Mouse (Mus musculus) A20 (cell line): ENCODE data around the gene Ica1.

Source experiments
- DNase-seq: peaks from one replicate; pipeline ENCODE4 v3.0.0-alpha.2; 2011; ENCODE audit warnings: low read depth, low spot score

The Ica1 gene

GRCm38 (mm10) chr6:8778296-8778649 lies at the start of gene Ica1:
Ica1 (minus strand) TSS chr6:8778488.
- DNase-seq, result no peak

GRCm38 (mm10) chr6:8819866-8820265 lies 41.6 kb upstream of the Ica1 start:
- no peak for DNase-seq

GRCm38 (mm10) chr6:8814332-8815002 lies 36.2 kb upstream of the Ica1 start:
- no peak for DNase-seq

- no peak for DNase-seq
Measured at GRCm38 (mm10) chr6:8802561-8803150, 24.4 kb upstream of the Ica1 start.

GRCm38 (mm10) chr6:8792385-8792784 lies 14.1 kb upstream of the Ica1 start:
- no peak for DNase-seq

GRCm38 (mm10) chr6:8791781-8792180 lies 13.5 kb upstream of the Ica1 start:
- DNase-seq, result no peak

- DNase-seq, result no peak
Measured at GRCm38 (mm10) chr6:8780618-8781017, 2.3 kb upstream of the Ica1 start.

- no peak for DNase-seq
Measured at GRCm38 (mm10) chr6:8777411-8778295, 635 bp downstream of the Ica1 start.

- DNase-seq, result no peak
Measured at GRCm38 (mm10) chr6:8771539-8771938, 6.7 kb downstream of the Ica1 start.

GRCm38 (mm10) chr6:8770341-8770740 lies 7.9 kb downstream of the Ica1 start:
- DNase-seq, result no peak

GRCm38 (mm10) chr6:8769803-8770202 lies 8.5 kb downstream of the Ica1 start:
- no peak for DNase-seq

GRCm38 (mm10) chr6:8766652-8767051 lies 11.6 kb downstream of the Ica1 start:
- no peak for DNase-seq

- DNase-seq, result no peak
Measured at GRCm38 (mm10) chr6:8765801-8766200, 12.5 kb downstream of the Ica1 start.

- no peak for DNase-seq
Measured at GRCm38 (mm10) chr6:8765064-8765463, 13.2 kb downstream of the Ica1 start.

- DNase-seq, result no peak
Measured at GRCm38 (mm10) chr6:8760708-8761294, 17.5 kb downstream of the Ica1 start.

GRCm38 (mm10) chr6:8759901-8760300 lies 18.4 kb downstream of the Ica1 start:
- DNase-seq, result no peak

- DNase-seq, result no peak
Measured at GRCm38 (mm10) chr6:8755760-8756276, 22.5 kb downstream of the Ica1 start.

GRCm38 (mm10) chr6:8754486-8754885 lies 23.8 kb downstream of the Ica1 start:
- DNase-seq, result no peak

- no peak for DNase-seq
Measured at GRCm38 (mm10) chr6:8753723-8754036, 24.6 kb downstream of the Ica1 start.

- DNase-seq, result no peak
Measured at GRCm38 (mm10) chr6:8752984-8753722, 25.1 kb downstream of the Ica1 start.

- DNase-seq, result no peak
Measured at GRCm38 (mm10) chr6:8744886-8745285, 33.4 kb downstream of the Ica1 start.
